Mouse (Mus musculus): ENCODE results near the gene Adamts2. TPM values are rescaled to one million over a fixed set of nuclear protein-coding genes. Genes with fewer than 3 reads are reported as not detected.

The Adamts2 gene
- polyA plus RNA-seq, 1 experiment from 2014 or later, result 8.2 TPM

DNA sequence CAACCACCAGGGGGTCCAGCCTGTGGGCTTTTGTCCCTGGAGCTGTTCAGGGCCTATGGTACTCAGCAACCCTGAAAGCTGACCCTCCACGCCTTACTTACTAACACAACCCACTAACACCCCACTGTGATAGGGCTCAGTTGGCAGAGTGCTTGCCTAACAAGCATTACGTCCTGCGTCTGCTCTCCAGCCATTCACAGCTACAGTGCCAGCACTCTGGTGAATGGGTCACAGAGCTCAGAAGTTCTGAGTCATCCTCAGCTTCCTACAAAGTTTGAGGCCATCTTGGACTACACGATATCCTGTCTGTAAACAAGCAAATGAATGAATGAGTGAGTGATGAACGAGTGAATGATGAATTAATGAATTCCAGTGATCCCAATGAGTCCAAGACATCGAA is 118.5 kb downstream of the Adamts2 start:
- Histone ChIP-seq H3K4me3 (ENCODE audit: low read length) (no peak overlapping the region), H3K27me3 (ENCODE audit: control insufficient read depth, insufficient read depth, low read length) (no peaks in the 10 kb centered on the region), H3K4me2 (ENCODE audit: low read depth, low read length) (no peak overlapping the region), H3K4me1 (ENCODE audit: control insufficient read depth, insufficient read depth, low read length) (0 out of 2 replicates have a peak, but pooled peaks cover 5% of the 10 kb centered on the region), H3K9ac (ENCODE audit: low read length) (no peak overlapping the region), H3K27ac (ENCODE audit: low read length) (no peak overlapping the region), H3K36me3 (ENCODE audit: control insufficient read depth, insufficient read depth) (no peaks in the 10 kb centered on the region), H3K9me3 (replicated peaks; ENCODE audit: control insufficient read depth, low read length) (no peaks in the 10 kb centered on the region; the same call in 1 of the 2 replicates)
- 79% methylated on average over 6 of the region's 6 CpGs for WGBS
- no peak for ATAC-seq (replicated peaks; ENCODE audit: extremely low read depth, insufficient read depth, low FRiP score)

DNA sequence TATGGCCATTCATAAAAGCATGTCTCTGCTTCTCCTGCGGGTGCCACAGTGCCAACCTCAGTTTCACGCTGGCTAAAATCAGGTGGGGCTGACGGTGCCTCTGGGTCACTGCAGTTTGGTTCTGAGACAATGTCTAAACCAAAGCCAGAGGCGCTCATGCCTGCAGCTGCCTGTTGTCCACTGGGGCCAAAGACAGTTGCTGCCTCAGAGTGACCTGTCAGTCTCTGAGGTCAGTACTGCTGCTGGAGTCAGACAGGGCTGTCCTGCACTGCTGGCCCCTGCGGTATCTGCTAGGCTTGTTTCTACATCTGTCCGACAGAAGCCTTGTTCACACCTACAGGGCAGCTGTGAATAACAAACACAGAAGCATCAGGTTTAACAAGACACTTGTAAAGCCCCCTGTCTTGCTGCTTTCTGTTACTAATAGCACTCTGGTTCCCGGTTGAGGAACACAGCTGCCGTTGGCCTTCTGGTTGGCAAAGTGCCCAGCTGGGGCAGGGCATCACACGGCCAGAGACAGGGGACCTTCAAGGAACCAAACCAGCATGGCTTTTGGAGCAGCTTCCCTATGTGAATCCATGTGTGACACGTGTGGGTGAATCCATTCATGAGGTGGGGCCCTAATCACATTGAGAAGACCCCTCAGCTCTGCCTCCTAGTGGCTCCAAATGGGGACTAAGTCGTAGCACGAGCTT is 119.1 kb downstream of the Adamts2 start:
- H3K4me2 ChIP-seq (ENCODE audit: low read depth, low read length), result no peak overlapping the region
- ATAC-seq (replicated peaks; ENCODE audit: extremely low read depth, insufficient read depth, low FRiP score), result no peak
- 37% methylated on average over 12 of the region's 12 CpGs for WGBS
- H3K4me3 ChIP-seq (ENCODE audit: low read length), result no peak overlapping the region
- no peak overlapping the region for H3K27ac ChIP-seq (ENCODE audit: low read length)
- no peaks in the 10 kb centered on the region; the same call in 1 of the 2 replicates for H3K9me3 ChIP-seq (replicated peaks; ENCODE audit: control insufficient read depth, low read length)
- H3K27me3 ChIP-seq (ENCODE audit: control insufficient read depth, insufficient read depth, low read length), result no peaks in the 10 kb centered on the region
- no peaks in the 10 kb centered on the region for H3K36me3 ChIP-seq (ENCODE audit: control insufficient read depth, insufficient read depth)
- no peak overlapping the region for H3K9ac ChIP-seq (ENCODE audit: low read length)
- 0 out of 2 replicates have a peak, but pooled peaks cover 5% of the 10 kb centered on the region for H3K4me1 ChIP-seq (ENCODE audit: control insufficient read depth, insufficient read depth, low read length)

DNA sequence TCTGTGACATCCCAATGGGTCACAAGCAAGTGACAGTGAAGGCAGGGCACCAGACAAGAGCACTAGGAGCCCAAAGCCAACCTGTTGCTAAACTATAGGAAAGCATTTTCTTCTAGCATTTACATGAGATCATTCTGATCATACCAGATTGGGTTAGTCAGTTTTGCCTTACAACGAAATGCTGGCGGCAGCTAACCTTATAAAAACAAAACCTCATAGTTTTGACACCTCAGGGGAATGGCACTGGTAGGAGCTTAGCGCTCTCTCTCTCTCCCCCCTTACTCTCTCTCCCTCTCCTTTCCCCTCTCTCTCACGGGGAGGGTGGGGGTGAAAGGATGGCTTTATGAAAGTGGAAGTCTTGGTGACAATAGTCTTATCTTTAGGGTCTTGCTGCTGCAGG is 123.7 kb downstream of the Adamts2 start:
- Histone ChIP-seq H3K27ac (ENCODE audit: low read length) (no peak overlapping the region), H3K36me3 (ENCODE audit: control insufficient read depth, insufficient read depth) (no peaks in the 10 kb centered on the region), H3K4me1 (ENCODE audit: control insufficient read depth, insufficient read depth, low read length) (0 out of 2 replicates have a peak, but pooled peaks cover 3% of the 10 kb centered on the region), H3K4me3 (ENCODE audit: low read length) (no peak overlapping the region), H3K9ac (ENCODE audit: low read length) (no peak overlapping the region), H3K9me3 (replicated peaks; ENCODE audit: control insufficient read depth, low read length) (peaks cover 3% of the 10 kb centered on the region; the same call in 1 of the 2 replicates), H3K4me2 (ENCODE audit: low read depth, low read length) (no peak overlapping the region), H3K27me3 (ENCODE audit: control insufficient read depth, insufficient read depth, low read length) (no peaks in the 10 kb centered on the region)
- 64% methylated on average over 4 of the region's 4 CpGs for WGBS
- ATAC-seq (replicated peaks; ENCODE audit: extremely low read depth, insufficient read depth, low FRiP score), result no peak

- no peak overlapping the region for H3K27ac ChIP-seq (ENCODE audit: low read length)
- peaks cover 3% of the 10 kb centered on the region; the same call in 1 of the 2 replicates for H3K9me3 ChIP-seq (replicated peaks; ENCODE audit: control insufficient read depth, low read length)
- H3K4me2 ChIP-seq (ENCODE audit: low read depth, low read length), result no peak overlapping the region
- no peak for ATAC-seq (replicated peaks; ENCODE audit: extremely low read depth, insufficient read depth, low FRiP score)
- H3K9ac ChIP-seq (ENCODE audit: low read length), result no peak overlapping the region
- H3K4me3 ChIP-seq (ENCODE audit: low read length), result no peak overlapping the region
- no peaks in the 10 kb centered on the region for H3K27me3 ChIP-seq (ENCODE audit: control insufficient read depth, insufficient read depth, low read length)
- WGBS, result 65% methylated on average over 5 of the region's 5 CpGs
- H3K36me3 ChIP-seq (ENCODE audit: control insufficient read depth, insufficient read depth), result no peaks in the 10 kb centered on the region
- H3K4me1 ChIP-seq (ENCODE audit: control insufficient read depth, insufficient read depth, low read length), result 0 out of 2 replicates have a peak, but pooled peaks cover under 1% of the 10 kb centered on the region
Measured at GRCm38 (mm10) chr11:50726035-50726434, 124.2 kb downstream of the Adamts2 start.

DNA sequence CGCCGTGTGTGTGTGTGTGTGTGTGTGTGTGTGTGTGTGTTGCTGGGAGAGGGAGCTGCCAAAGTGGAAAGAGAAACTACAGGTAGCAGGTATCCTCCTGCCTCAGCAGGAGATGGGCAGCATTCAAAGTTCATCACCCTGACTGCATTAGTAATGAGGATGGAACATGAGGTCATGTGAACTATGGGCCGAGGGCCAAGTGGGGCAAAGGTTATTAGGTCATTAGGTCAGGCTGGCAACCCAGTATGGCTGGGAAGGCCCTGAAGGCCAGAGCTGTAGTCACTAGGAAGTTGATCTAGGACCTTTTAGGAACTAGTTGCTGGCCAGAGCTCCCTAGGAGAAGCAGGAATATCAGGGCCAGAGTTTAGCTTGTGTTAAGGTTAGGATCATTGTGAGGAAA is 131.3 kb downstream of the Adamts2 start:
- Histone ChIP-seq H3K36me3 (ENCODE audit: control insufficient read depth, insufficient read depth) (no peaks in the 10 kb centered on the region), H3K9ac (ENCODE audit: low read length) (no peak overlapping the region), H3K27me3 (ENCODE audit: control insufficient read depth, insufficient read depth, low read length) (no peaks in the 10 kb centered on the region; the same call in 1 of the 2 replicates), H3K27ac (ENCODE audit: low read length) (no peak overlapping the region), H3K9me3 (replicated peaks; ENCODE audit: control insufficient read depth, low read length) (0 out of 2 replicates have a peak, but pooled peaks cover 3% of the 10 kb centered on the region), H3K4me3 (ENCODE audit: low read length) (no peak overlapping the region), H3K4me1 (ENCODE audit: control insufficient read depth, insufficient read depth, low read length) (no peaks in the 10 kb centered on the region), H3K4me2 (ENCODE audit: low read depth, low read length) (no peak overlapping the region)
- ATAC-seq (replicated peaks; ENCODE audit: extremely low read depth, insufficient read depth, low FRiP score), result no peak
- 21% methylated on average over 1 of the region's 3 CpGs for WGBS

- Histone ChIP-seq H3K27ac (ENCODE audit: low read length) (no peak overlapping the region), H3K27me3 (ENCODE audit: control insufficient read depth, insufficient read depth, low read length) (no peaks in the 10 kb centered on the region; the same call in 1 of the 2 replicates), H3K4me3 (ENCODE audit: low read length) (no peak overlapping the region), H3K9ac (ENCODE audit: low read length) (no peak overlapping the region), H3K4me2 (ENCODE audit: low read depth, low read length) (no peak overlapping the region), H3K9me3 (replicated peaks; ENCODE audit: control insufficient read depth, low read length) (0 out of 2 replicates have a peak, but pooled peaks cover 3% of the 10 kb centered on the region), H3K36me3 (ENCODE audit: control insufficient read depth, insufficient read depth) (no peaks in the 10 kb centered on the region), H3K4me1 (ENCODE audit: control insufficient read depth, insufficient read depth, low read length) (peaks cover under 1% of the 10 kb centered on the region)
- WGBS, result 76% methylated on average over 4 of the region's 4 CpGs
- no peak for ATAC-seq (replicated peaks; ENCODE audit: extremely low read depth, insufficient read depth, low FRiP score)
Measured at GRCm38 (mm10) chr11:50734129-50734528, 132.2 kb downstream of the Adamts2 start.

- Histone ChIP-seq H3K9me3 (replicated peaks; ENCODE audit: control insufficient read depth, low read length) (no peaks in the 10 kb centered on the region), H3K4me3 (ENCODE audit: low read length) (no peak overlapping the region), H3K27me3 (ENCODE audit: control insufficient read depth, insufficient read depth, low read length) (no peaks in the 10 kb centered on the region; the same call in 1 of the 2 replicates), H3K4me2 (ENCODE audit: low read depth, low read length) (no peak overlapping the region), H3K9ac (ENCODE audit: low read length) (no peak overlapping the region), H3K27ac (ENCODE audit: low read length) (no peak overlapping the region), H3K4me1 (ENCODE audit: control insufficient read depth, insufficient read depth, low read length) (peaks cover 7% of the 10 kb centered on the region), H3K36me3 (ENCODE audit: control insufficient read depth, insufficient read depth) (no peaks in the 10 kb centered on the region)
- 87% methylated on average over 1 of the region's 1 CpGs for WGBS
- ATAC-seq (replicated peaks; ENCODE audit: extremely low read depth, insufficient read depth, low FRiP score), result no peak
Measured at GRCm38 (mm10) chr11:50736548-50736947, 134.7 kb downstream of the Adamts2 start.

DNA sequence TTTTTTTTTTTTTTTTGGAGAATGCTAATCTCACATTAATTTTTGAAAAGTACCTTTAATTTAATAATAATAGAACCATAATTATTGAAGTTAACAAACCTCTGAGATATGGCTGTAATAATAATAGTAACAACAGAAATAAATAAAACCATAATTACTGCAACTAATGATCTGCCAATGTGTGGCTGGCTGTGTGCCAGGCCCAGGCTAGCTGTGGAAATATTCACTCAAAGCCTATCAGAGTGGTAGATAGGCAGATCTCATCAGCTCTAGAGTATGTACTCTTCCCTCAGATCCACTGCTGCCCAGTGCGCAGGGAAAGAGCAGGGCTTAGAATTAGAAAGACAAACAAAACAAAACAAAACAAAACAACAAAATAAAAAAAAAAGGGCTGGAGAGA is 136.6 kb downstream of the Adamts2 start:
- Histone ChIP-seq H3K4me3 (ENCODE audit: low read length) (no peak overlapping the region), H3K4me1 (ENCODE audit: control insufficient read depth, insufficient read depth, low read length) (peaks cover 7% of the 10 kb centered on the region), H3K9me3 (replicated peaks; ENCODE audit: control insufficient read depth, low read length) (no peaks in the 10 kb centered on the region), H3K36me3 (ENCODE audit: control insufficient read depth, insufficient read depth) (no peaks in the 10 kb centered on the region), H3K4me2 (ENCODE audit: low read depth, low read length) (no peak overlapping the region), H3K9ac (ENCODE audit: low read length) (no peak overlapping the region), H3K27ac (ENCODE audit: low read length) (no peak overlapping the region), H3K27me3 (ENCODE audit: control insufficient read depth, insufficient read depth, low read length) (no peaks in the 10 kb centered on the region; the same call in 1 of the 2 replicates)
- no peak for ATAC-seq (replicated peaks; ENCODE audit: extremely low read depth, insufficient read depth, low FRiP score)
- WGBS, result 77% methylated on average over 1 of the region's 1 CpGs

GRCm38 (mm10) chr11:50739453-50739852 is 137.6 kb downstream of the Adamts2 start:
- Histone ChIP-seq H3K4me1 (ENCODE audit: control insufficient read depth, insufficient read depth, low read length) (peaks cover 7% of the 10 kb centered on the region), H3K27me3 (ENCODE audit: control insufficient read depth, insufficient read depth, low read length) (no peaks in the 10 kb centered on the region; the same call in 1 of the 2 replicates), H3K4me2 (ENCODE audit: low read depth, low read length) (no peak overlapping the region), H3K36me3 (ENCODE audit: control insufficient read depth, insufficient read depth) (no peaks in the 10 kb centered on the region), H3K27ac (ENCODE audit: low read length) (no peak overlapping the region), H3K9ac (ENCODE audit: low read length) (no peak overlapping the region), H3K9me3 (replicated peaks; ENCODE audit: control insufficient read depth, low read length) (no peaks in the 10 kb centered on the region), H3K4me3 (ENCODE audit: low read length) (no peak overlapping the region)
- ATAC-seq (replicated peaks; ENCODE audit: extremely low read depth, insufficient read depth, low FRiP score), result no peak
- 10% methylated on average over 10 of the region's 10 CpGs for WGBS

Measured in heart, embryonic 16.5 days (tissue).